Mouse (Mus musculus) cerebellum, adult 2 months (tissue): ENCODE data around the gene Actr10.

Source experiments
- CTCF ChIP-seq: fragments of 200-500 bp; IDR thresholded peaks from 2 replicates; pipeline ENCODE4 v1.5.1; 2011; ENCODE audit warnings: low read depth, mild to moderate bottlenecking, control low read depth, low read length, moderate library complexity, borderline replicate concordance; ENCODE audit not compliant: insufficient read depth
- POLR2A ChIP-seq: fragments of 200-500 bp; IDR thresholded peaks from 2 replicates; pipeline ENCODE4 v1.6.1; 2011; ENCODE audit warnings: low read length, control low read depth, borderline replicate concordance; ENCODE audit not compliant: insufficient read depth

GRCm38 (mm10) chr12:70929781-70930180, 7.9 kb upstream of the Actr10 start:
- TF ChIP-seq CTCF (no peak), POLR2A (no peak)
